Mouse (Mus musculus): ENCODE results near the gene Zfp944. TPM values are rescaled to one million over a fixed set of nuclear protein-coding genes. Genes with fewer than 3 reads are reported as not detected.
"Not testable (repeated sequence)": the region's sequence is repeated elsewhere in the genome, so short reads cannot be mapped to it uniquely, and the experiment has no call there.

The Zfp944 gene
- total RNA-seq (2021): 6.5 and 7.8 TPM in 2 replicates
- long read RNA-seq, experiment 1, partial matches to known transcripts: 5 of 16 reads
- long read RNA-seq, experiment 1, other reads (novel, unspliced or antisense): 7 of 16 reads
- long read RNA-seq, experiment 2, transcript Zfp944-201 (6 exons, 2,784 nt): major isoform, 7 of 14 reads
- long read RNA-seq, experiment 2, partial matches to known transcripts: 3 of 14 reads
- long read RNA-seq, experiment 2, other reads (novel, unspliced or antisense): 4 of 14 reads

GRCm38 (mm10) chr17:22361101-22361781 is at the start of gene Zfp944, which contains the start of gene Zfp758:
Zfp944 (minus strand) TSS chr17:22361400.
Zfp758 (plus strand) TSS chr17:22361453.
- peak; percentile 61 for DNase-seq

GRCm38 (mm10) chr17:22410756-22411155 is 49.6 kb upstream of the Zfp944 start:
- DNase-seq: peak; percentile 42

- no peak for DNase-seq
These were observed 2.7 kb upstream of the Zfp944 start for GRCm38 (mm10) chr17:22363895-22364294.

GRCm38 (mm10) chr17:22360572-22360971 is 628 bp downstream of the Zfp944 start:
- DNase-seq: no peak

- peak; percentile 56 for DNase-seq
These were observed 8.4 kb downstream of the Zfp944 start for GRCm38 (mm10) chr17:22352794-22353193.

- not testable (repeated sequence) for DNase-seq
These were observed 46.0 kb downstream of the Zfp944 start for GRCm38 (mm10) chr17:22315247-22315646.

- DNase-seq: peak; percentile 94
These were observed 46.4 kb downstream of the Zfp944 start, which contains the start of gene CT030661.1 for GRCm38 (mm10) chr17:22314730-22315226. CT030661.1 (minus strand) TSS chr17:22314837.

- DNase-seq: peak; percentile 12
These were observed 47.0 kb downstream of the Zfp944 start for GRCm38 (mm10) chr17:22314219-22314618.

Other genes starting within 250 kb of the Zfp944 start
- 1.5 and 1.6 TPM in 2 replicates for gene Zfp947, start 195.2 kb downstream of the Zfp944 start, total RNA-seq (2021)
- gene Zfp994, start 135.8 kb downstream of the Zfp944 start, total RNA-seq (2021): 4.2 TPM in 2 replicates
- gene CT030661.1, start 46.6 kb downstream of the Zfp944 start, total RNA-seq (2021): 9.4 and 11.2 TPM in 2 replicates
- 9.2 and 9.7 TPM in 2 replicates for gene Zfp758, start 53 bp upstream of the Zfp944 start, total RNA-seq (2021)
- 6.7 and 7.7 TPM in 2 replicates for gene Zfp946, start 62.8 kb upstream of the Zfp944 start, total RNA-seq (2021)
- not detected in 2 replicates for gene Vmn2r111, start 212.1 kb upstream of the Zfp944 start, total RNA-seq (2021)
- not detected in 2 replicates for gene Vmn2r112, start 239.6 kb upstream of the Zfp944 start, total RNA-seq (2021)

Data from adrenal gland, postnatal 14 days (tissue).